Mouse (Mus musculus): ENCODE results near the gene Afm.

GRCm38 (mm10) chr5:90507411-90507949, 11.3 kb upstream of the Afm start:
- no peak for TF ChIP-seq CTCF (IDR thresholded peaks at IDR 0.05; ENCODE audit: low read depth)
- TF ChIP-seq EP300 (IDR thresholded peaks at IDR 0.05; ENCODE audit: low read depth), result no peak
